Mouse (Mus musculus): ENCODE results near the gene Cd80. TPM values are rescaled to one million over a fixed set of nuclear protein-coding genes. Genes with fewer than 3 reads are reported as not detected.
"Not testable (repeated sequence)": the region's sequence is repeated elsewhere in the genome, so short reads cannot be mapped to it uniquely, and the experiment has no call there.

Cd80 gene
- polyA plus RNA-seq, 2 experiments = 0.15 to 0.35 TPM

DNA sequence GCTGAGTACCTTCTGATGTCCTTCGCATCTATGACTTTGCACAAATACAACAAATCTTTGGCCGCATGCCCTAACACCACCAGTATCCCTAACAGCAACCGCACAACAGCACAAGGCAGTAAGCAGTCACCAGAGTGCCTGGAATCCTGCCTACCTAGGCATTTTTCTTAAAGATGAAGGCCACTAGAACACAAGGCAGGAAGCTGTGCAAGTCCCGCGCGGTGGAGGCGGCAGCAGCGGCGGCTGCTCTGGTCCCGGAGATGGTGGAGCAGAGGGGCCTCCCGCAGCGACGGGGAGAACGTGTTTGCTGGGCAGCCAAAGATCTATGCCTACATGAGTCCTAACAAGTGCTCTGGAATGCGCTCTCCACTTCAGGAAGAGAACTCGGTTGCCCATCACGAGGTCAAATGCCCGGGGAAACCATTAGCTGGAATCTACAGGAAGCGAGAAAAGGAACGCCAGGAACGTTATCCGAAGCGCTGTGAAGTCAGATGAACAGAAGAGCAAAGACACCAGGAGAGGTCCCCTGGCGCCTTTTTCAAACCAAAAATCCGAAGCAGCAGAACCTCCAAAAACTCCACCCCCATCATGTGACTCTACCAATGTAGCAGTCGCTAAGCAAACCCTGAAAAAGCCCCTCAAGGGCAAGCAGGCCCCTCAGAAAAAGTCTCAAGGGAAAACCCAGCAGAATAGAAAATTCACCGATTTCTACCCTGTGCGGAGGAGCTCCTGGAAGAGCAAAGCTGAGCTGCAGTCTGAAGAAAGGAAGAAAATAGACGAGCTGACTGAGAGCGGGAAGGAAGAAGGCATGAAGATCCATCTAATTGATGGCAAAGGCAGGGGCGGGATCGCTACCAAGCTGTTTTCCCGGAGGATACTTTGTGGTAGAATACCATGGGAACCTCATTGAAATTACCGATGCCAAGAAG, 21.2 kb downstream of the Cd80 start:
- DNase-seq (ENCODE audit: low read depth in 3 of 3, low spot score in 3 of 3) = no peak
- Histone ChIP-seq H3K27me3 (ENCODE audit: control insufficient read depth, insufficient read depth, low read length) (no peaks in the 10 kb centered on the region), H3K9ac (replicated peaks) (peak overlapping the region; percentile 53), H3K27ac (no peak overlapping the region), H3K9me3 (ENCODE audit: control insufficient read depth, low read length) (no peaks in the 10 kb centered on the region), H3K4me3 (ENCODE audit: insufficient read depth in 1 of 2, low read depth in 2 of 2, low read length in 2 of 2) (peak overlapping the region; percentile 51 to 52), H3K36me3 (replicated peaks; ENCODE audit: control insufficient read depth, insufficient read depth, low read depth) (no peaks in the 10 kb centered on the region), H3K4me1 (replicated peaks; ENCODE audit: control insufficient read depth in 2 of 2, insufficient read depth in 2 of 2, low read length in 1 of 2) (peaks cover 29 to 38% of the 10 kb centered on the region in 2 experiments), H3K4me2 (ENCODE audit: low read depth) (peak overlapping the region; percentile 85)
- ATAC-seq (ENCODE audit: insufficient read depth) = peak; percentile 42; the same call in 1 of the 2 replicates
- TF ChIP-seq EP300 (IDR thresholded peaks at IDR 0.05; ENCODE audit: low read depth) (no peak), CTCF (IDR thresholded peaks at IDR 0.05; ENCODE audit: low read depth) (no peak)
- WGBS (ENCODE audit: insufficient replicate concordance) = 9% methylated on average over 34 of the region's 34 CpGs

- DNase-seq (ENCODE audit: low read depth in 3 of 3, low spot score in 3 of 3); H3K36me3 ChIP-seq (replicated peaks; ENCODE audit: control insufficient read depth, insufficient read depth, low read depth); H3K27me3 ChIP-seq (ENCODE audit: control insufficient read depth, insufficient read depth, low read length); H3K27ac ChIP-seq; ATAC-seq (ENCODE audit: insufficient read depth); H3K9me3 ChIP-seq (ENCODE audit: control insufficient read depth, low read length); H3K9ac ChIP-seq (replicated peaks): not testable (repeated sequence)
- 55% methylated on average over 14 of the region's 14 CpGs for WGBS (ENCODE audit: insufficient replicate concordance)
- H3K4me1 ChIP-seq (replicated peaks; ENCODE audit: control insufficient read depth in 2 of 2, insufficient read depth in 2 of 2, low read length in 1 of 2) = peaks cover 27 to 39% of the 10 kb centered on the region in 2 experiments
- peak overlapping the region in 1 of 2 experiments; percentile 51; a peak in 3 of 4 replicates for H3K4me3 ChIP-seq (ENCODE audit: insufficient read depth in 1 of 2, low read depth in 2 of 2, low read length in 2 of 2)
- H3K4me2 ChIP-seq (ENCODE audit: low read depth) = peak overlapping the region; percentile 85
These were observed 21.9 kb downstream of the Cd80 start for GRCm38 (mm10) chr16:38477241-38477608.

DNA sequence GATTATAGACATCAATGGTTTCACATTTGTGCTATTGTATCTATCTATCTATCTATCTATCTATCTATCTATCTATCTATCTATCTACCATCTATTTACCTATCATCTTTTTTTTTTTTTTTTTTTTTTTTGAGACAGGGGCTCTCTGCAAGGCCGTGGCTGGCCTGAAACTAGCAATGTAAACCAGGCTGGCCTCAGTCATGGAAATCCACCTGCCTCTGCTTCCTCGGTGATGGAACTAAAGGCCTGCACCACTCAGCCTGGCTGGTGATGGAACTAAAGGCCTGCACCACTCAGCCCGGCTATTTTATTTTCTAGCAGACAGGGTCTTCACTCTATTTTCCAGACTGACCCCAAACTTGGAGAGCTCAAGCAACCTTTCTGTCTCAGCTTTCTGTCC, 22.9 kb downstream of the Cd80 start:
- Histone ChIP-seq H3K4me2 (ENCODE audit: low read depth) (no peak overlapping the region), H3K27ac (no peak overlapping the region), H3K27me3 (ENCODE audit: control insufficient read depth, insufficient read depth, low read length) (peaks cover 1% of the 10 kb centered on the region; the same call in 1 of the 2 replicates), H3K9me3 (ENCODE audit: control insufficient read depth, low read length) (no peaks in the 10 kb centered on the region), H3K4me3 (ENCODE audit: insufficient read depth in 1 of 2, low read depth in 2 of 2, low read length in 2 of 2) (no peak overlapping the region), H3K9ac (replicated peaks) (no peak overlapping the region), H3K4me1 (replicated peaks; ENCODE audit: control insufficient read depth in 2 of 2, insufficient read depth in 2 of 2, low read length in 1 of 2) (peaks cover 25 to 40% of the 10 kb centered on the region in 2 experiments), H3K36me3 (replicated peaks; ENCODE audit: control insufficient read depth, insufficient read depth, low read depth) (no peaks in the 10 kb centered on the region)
- 75% methylated on average over 3 of the region's 3 CpGs for WGBS (ENCODE audit: insufficient replicate concordance)
- ATAC-seq (ENCODE audit: insufficient read depth) = no peak
- TF ChIP-seq EP300 (IDR thresholded peaks at IDR 0.05; ENCODE audit: low read depth) = no peak
- TF ChIP-seq CTCF (IDR thresholded peaks at IDR 0.05; ENCODE audit: low read depth) = no peak
- no peak for DNase-seq (ENCODE audit: low read depth in 3 of 3, low spot score in 3 of 3)

DNA sequence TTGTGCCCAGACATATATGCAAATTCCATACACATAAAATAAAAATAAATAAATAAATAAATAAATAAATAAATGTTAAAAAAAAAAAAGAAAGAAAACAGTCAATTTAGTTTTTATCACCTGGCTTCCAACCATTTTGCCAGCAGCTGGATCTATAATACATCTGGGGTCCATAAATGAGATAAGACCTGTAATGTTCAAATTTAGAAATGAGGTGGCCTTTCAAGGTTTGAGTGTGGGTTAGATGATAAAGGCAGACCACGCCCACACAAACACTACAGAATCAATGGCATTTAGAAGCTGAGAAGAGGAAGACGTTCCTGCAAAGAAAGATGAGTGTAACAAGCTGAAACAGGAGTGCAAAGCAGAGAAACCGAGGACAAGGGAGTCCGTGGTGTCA, 26.0 kb downstream of the Cd80 start:
- Histone ChIP-seq H3K27me3 (ENCODE audit: control insufficient read depth, insufficient read depth, low read length) (peaks cover 11% of the 10 kb centered on the region), H3K4me2 (ENCODE audit: low read depth) (peak overlapping the region; percentile 41), H3K36me3 (replicated peaks; ENCODE audit: control insufficient read depth, insufficient read depth, low read depth) (no peaks in the 10 kb centered on the region), H3K9ac (replicated peaks) (no peak overlapping the region; the same call in 1 of the 2 replicates), H3K4me3 (ENCODE audit: insufficient read depth in 1 of 2, low read depth in 2 of 2, low read length in 2 of 2) (no peak overlapping the region), H3K27ac (no peak overlapping the region), H3K4me1 (replicated peaks; ENCODE audit: control insufficient read depth in 2 of 2, insufficient read depth in 2 of 2, low read length in 1 of 2) (peaks cover 10 to 26% of the 10 kb centered on the region in 2 experiments), H3K9me3 (ENCODE audit: control insufficient read depth, low read length) (no peaks in the 10 kb centered on the region)
- DNase-seq (ENCODE audit: low read depth in 3 of 3, low spot score in 3 of 3) (peak; percentile 50 to 63 (median 54)), ATAC-seq (ENCODE audit: insufficient read depth) (peak; percentile 68)
- WGBS (ENCODE audit: insufficient replicate concordance) = 21% methylated on average over 4 of the region's 4 CpGs
- TF ChIP-seq EP300 (IDR thresholded peaks at IDR 0.05; ENCODE audit: low read depth) = peak; percentile 70
- TF ChIP-seq CTCF (IDR thresholded peaks at IDR 0.05; ENCODE audit: low read depth) = no peak

DNA sequence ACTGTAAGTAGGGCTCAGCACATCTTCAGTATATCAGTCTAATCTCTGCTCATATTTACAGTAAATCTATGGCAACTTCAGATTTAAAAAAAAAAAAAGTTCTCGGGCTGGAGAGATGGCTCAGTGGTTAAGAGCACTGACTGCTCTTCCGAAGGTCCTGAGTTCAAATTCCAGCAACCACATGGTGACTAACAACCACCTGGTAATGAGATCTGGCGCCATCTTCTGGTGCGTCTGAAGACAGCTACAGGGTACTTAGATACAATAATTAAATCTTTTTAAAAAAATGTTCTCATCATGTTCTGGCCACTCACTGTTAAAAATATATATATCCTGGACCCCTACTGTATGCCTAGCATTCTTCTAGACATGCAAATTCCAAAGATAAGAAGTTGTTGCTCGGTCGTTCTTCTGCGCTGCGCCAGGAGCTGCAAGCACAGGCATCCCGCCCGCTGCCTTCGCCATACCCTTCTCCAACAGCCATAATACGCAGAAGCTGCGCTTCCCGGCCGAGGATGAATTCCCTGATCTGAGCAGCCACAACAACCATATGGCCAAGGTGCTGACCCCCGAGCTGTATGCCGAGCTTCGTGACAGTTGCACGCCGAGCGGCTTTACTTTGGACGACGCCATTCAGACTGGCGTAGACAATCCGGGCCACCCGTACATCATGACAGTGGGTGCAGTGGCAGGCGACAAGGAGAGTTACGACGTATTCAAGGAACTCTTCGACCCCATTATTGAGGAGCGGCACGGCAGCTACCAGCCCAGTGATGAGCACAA, 27.6 kb downstream of the Cd80 start:
- Histone ChIP-seq H3K9me3 (ENCODE audit: control insufficient read depth, low read length) (no peaks in the 10 kb centered on the region), H3K4me3 (ENCODE audit: insufficient read depth in 1 of 2, low read depth in 2 of 2, low read length in 2 of 2) (peak overlapping the region; percentile 0 to 31), H3K4me2 (ENCODE audit: low read depth) (peak overlapping the region; percentile 58), H3K27me3 (ENCODE audit: control insufficient read depth, insufficient read depth, low read length) (peaks cover 11% of the 10 kb centered on the region), H3K4me1 (replicated peaks; ENCODE audit: control insufficient read depth in 2 of 2, insufficient read depth in 2 of 2, low read length in 1 of 2) (peaks cover 10 to 23% of the 10 kb centered on the region in 2 experiments), H3K36me3 (replicated peaks; ENCODE audit: control insufficient read depth, insufficient read depth, low read depth) (no peaks in the 10 kb centered on the region), H3K9ac (replicated peaks) (no peak overlapping the region), H3K27ac (no peak overlapping the region)
- ATAC-seq (ENCODE audit: insufficient read depth) (no peak), DNase-seq (ENCODE audit: low read depth in 3 of 3, low spot score in 3 of 3) (no peak)
- WGBS (ENCODE audit: insufficient replicate concordance) = 21% methylated on average over 32 of the region's 32 CpGs
- TF ChIP-seq EP300 (IDR thresholded peaks at IDR 0.05; ENCODE audit: low read depth) (no peak), CTCF (IDR thresholded peaks at IDR 0.05; ENCODE audit: low read depth) (peak; percentile 67)

All from liver, embryonic 14.5 days (tissue).